Mouse (Mus musculus) stomach, postnatal 0 days (tissue): ENCODE measurements at regions not wholly inside any gene's neighbourhood (a gene's known extent, or its start where the extent isn't known, plus 50 kb on each side); places are given as distances from the start of the nearest gene placed in this dataset.

Experiments used
- CTCF ChIP-seq: IDR thresholded peaks from 2 replicates; pipeline ENCODE4 v1.5.1; 2016; ENCODE audit warnings: antibody characterized with exemption, low read depth, mild to moderate bottlenecking, moderate library complexity
- EP300 ChIP-seq: optimal IDR thresholded peaks from 2 replicates; pipeline ENCODE3; 2016; ENCODE audit warnings: antibody characterized with exemption

DNA sequence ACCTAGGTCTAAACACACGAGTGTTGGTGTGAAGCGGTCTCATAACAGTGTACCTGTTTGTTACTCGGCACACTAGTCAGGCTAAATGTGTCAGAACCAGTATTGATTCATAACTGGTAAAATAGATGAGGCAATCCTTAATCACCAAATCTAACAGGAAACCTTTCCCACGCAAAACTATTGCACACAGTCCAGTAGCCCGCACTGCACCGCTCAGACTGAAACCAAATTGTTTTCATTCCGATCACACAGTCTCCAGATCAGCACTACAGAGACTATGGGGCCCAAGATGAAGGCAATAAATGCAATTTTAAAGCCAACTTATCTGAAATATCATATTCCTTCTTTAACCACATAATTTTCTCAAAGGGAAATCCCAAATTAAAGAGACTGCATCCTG is 246.1 kb upstream of the Smim15 start:
- TF ChIP-seq CTCF (no peak), EP300 (no peak)
